Mouse (Mus musculus) heart, postnatal 10 days (tissue): ENCODE data around the gene Kl. TPM values are rescaled to one million over a fixed set of nuclear protein-coding genes. Genes with fewer than 3 reads are reported as not detected.

Source experiments
- DNase-seq, 2 experiments: peaks; one replicate each; pipeline ENCODE4 v3.0.0; 2021
- intact Hi-C: fragments of 180-260 bp; cut with DNase I; formaldehyde crosslinking; loops from one replicate; pipeline ENCODE4 v1.15.1; 2025
- total RNA-seq, 2 experiments: library from RNA; stranded (reverse); gene quantifications; 2 replicates each; pipeline ENCODE4 v1.2.3; 2021

Kl gene
- total RNA-seq, 2 experiments from 2014 or later = 0.05 TPM; not detected in 1

DNA sequence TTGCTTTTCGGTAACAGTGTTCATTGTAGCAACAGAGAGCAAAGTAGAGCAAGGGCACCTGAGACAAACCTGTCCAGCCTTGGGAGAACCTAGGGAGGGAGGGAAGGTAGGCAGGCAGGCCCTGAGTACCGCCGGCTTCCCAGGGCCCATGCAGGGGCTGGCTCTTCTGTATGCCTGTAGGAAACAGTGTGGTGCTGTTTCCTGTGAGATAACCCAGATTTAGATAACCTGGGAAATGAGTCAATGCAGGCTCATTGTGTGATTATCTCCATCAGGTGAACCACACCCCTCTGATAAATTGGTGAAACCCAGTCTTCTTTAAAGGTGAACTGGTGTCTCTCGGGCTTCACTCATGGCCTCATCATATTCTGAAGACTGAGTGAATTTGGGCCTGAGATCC, 73.7 kb downstream of the Kl start:
- no peak for DNase-seq
- intact Hi-C loops = no loop called here

DNA sequence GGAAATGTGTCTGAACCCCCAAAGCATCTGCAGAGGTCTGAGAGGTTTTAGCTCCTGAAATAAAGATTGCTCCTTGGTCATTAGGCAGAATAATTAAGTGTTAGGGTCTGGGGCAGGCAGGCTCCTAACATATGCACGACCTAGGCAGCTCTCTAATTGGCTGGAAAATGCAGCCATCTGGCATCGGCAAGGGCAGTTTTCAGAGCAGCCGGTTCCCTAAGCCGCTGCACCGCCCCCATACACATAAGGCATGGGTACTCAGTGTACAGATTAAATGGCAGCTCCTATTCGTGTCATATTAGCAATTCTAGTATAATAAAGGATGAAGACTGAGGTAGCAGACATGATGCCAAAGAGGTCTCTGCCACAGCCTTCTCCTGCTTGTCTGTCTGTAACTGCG, 74.8 kb downstream of the Kl start:
- no peak for DNase-seq
- intact Hi-C loops = no loop called here

DNA sequence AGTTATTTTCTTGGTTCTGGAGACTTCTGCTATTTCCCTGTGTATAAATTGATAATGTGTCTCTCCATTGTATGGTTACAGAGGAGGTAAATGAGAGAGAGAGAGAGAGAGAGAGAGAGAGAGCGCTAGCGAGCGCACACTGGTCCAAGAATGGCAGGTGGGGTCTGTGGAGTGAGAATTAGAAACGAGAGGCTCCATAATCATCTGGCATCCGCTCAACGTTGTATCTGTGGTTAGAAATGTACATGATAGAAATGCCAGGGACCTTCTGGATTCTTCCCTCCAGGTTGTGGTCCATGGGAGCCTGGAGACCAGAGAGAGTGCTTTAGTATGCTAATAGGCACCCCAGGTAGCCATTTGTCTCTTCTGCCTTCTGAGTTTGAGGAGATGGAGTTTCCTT, 76.5 kb downstream of the Kl start:
- no peak for DNase-seq
- intact Hi-C loops = no loop called here

GRCm38 (mm10) chr5:151034715-151035512, 82.5 kb downstream of the Kl start:
- intact Hi-C loops = no loop called here
- no peak for DNase-seq

- intact Hi-C loops = no loop called here
- DNase-seq = no peak
Measured at GRCm38 (mm10) chr5:151037871-151038270, 85.5 kb downstream of the Kl start.

DNA sequence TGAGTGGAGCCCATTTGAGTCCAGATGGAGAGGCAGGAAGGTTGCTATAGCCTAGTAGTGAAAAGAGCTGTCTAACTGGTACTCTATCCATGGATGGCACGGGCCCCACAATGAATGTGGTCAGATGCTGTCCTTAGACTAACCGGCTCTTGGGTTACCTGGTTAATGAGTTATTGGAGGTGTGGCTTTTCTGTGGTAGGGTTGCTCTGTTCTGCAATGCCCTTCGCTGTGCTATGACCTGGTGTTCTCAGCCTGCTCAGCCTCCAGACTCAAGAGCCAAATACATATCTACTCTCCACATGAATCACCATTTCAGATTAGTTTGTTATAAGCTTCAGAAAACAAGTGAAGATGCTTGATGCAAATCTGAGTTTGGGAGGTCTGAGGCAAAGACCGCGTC, 90.5 kb downstream of the Kl start:
- intact Hi-C loops = no loop called here

More for the DNA sequence above, 90.5 kb downstream of the Kl start:
- no peak for DNase-seq
